Mouse (Mus musculus) ovary, postnatal 10 days (tissue): Measurements from ENCODE around the gene Cops4.

Experiments used
- DNase-seq: peaks from one replicate; pipeline ENCODE4 v3.0.0; 2022; ENCODE audit warnings: low spot score

The Cops4 gene

DNA sequence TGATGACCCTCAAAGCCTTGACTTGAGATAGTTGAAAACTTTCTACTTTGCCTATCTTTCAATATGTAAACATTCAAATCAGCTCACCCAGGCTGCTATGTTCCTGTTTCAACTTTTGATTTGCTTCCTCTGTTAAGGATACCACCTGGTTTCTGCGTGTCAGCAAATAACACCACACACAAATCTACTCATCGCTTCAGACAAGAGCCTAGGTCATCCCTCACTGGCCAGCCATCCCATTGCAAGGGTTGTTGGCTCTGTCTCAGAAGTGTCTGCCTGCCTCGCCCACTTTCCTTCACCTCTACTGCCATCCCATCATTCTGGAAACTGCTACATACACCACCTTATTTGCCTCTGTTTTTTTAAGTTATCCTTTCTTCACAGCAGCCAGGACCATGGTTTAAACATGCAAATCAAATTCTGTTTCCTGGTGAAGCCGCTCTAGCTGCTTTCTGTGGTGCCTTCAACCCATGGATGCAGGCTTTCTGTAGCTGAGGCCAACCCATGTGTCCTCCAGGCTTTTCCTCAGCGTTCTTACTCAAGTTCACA lies 60.8 kb downstream of the Cops4 start:
- no peak for DNase-seq

DNA sequence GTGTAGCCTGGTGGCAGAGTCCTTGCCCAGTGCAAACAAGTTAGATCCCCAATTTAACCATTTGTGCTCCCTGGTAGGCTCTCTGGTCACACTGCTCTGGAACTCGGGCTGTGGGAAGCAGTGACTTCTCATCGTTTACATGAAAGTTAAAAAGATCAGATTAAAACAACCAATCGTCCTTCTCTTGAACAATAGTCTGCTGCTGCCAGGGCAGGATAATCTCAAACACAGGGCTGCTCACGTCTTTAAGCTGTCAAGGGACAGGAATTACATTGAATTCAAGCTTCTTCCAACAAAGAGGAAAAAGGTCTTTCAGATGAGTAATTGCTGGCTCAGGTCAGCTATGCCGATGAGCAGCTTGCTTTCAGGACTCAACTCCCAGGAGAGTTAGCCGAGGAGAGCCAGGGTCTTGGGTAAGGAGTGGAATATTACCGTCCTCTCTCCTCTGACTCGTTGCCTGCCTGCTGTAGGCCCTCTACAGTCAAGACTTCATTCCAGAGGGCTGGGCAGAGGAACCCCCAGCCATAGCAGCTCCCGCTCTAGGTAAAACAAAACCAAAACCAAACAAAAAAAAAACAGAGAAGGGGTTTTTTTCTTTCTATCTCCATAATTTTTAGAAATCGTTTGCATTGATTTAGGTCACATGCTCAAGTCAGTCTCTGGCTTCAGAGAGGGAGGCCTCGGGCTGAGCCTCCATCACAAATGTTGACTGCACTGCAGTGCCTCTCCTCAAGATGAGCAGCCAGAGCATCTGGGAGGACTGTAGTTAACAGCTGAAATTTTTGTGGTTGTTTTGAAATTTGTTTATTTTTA lies 63.7 kb downstream of the Cops4 start:
- DNase-seq, result no peak

DNA sequence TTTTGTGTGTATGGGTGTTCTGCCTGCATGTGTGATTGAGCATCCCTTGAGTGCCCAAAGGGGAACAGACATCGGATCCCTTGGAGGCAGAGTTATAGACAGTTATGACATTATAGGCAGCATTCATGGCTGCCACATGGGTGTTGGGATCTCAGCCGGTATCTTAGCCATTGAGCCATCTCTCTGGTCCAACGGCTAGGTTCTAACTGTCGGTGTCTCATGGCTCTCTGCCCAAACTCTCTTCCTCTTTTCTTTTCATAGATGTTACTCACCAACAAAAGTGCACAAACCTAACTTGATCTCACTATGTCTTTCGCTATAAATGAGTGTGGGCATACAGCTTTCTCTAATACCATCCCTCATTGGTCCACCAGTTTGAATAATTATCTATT lies 64.3 kb downstream of the Cops4 start:
- no peak for DNase-seq

DNA sequence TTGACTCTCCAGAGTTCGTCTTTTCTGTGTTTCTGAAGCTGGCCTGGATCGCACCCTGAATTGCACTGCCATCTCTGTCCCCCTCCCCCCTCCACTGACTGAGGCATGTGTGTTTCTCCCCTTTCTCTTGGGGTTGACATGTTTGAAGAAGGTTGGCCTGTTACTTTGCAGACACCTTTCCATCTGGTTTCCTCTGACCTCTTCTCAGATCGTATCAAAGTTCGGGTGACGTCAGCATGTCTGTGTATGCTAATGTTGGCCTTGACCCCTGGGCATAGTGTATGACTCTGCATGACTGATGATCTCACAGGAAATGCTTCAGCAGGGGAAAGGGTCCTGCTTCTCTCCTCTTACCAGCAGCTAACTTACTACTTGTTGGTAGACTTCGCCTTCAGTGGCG lies 65.0 kb downstream of the Cops4 start:
- no peak for DNase-seq

DNA sequence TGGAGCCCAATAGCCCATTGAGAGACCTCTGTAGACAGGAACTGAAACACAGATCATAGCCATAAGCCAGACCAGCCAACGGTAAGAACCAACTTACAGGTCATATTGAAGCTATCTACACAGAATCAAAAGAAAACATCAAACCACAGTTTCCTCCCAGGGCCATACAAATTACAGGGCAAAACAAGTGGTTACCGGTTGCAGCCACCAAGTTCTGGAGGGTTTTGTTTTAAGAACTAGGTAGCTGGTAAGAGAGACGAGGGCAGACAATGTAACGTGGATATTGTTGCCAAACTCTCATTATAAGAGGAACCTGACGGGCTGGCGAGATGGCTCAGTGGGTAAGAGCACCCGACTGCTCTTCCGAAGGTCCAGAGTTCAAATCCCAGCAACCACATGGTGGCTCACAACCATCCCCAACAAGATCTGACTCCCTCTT lies 67.1 kb downstream of the Cops4 start:
- no peak for DNase-seq

DNA sequence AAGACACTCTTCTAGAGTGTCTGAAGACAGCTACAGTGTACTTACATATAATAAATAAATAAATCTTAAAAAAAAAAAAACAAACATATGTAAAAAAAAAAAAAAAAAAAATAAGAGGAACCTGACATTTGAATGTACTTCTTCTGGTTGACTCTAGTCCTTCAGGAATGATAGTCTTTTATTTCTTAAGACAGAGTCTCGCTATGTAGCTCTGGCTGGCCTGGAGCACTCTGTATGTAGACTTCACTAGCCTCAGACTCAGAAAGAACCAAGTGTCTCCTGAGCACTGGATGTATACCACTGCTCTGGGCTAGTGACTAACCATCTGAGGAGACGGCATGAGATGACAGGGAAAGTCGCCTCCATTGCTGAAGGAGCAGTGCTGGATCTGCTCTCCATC lies 67.5 kb downstream of the Cops4 start:
- no peak for DNase-seq

DNA sequence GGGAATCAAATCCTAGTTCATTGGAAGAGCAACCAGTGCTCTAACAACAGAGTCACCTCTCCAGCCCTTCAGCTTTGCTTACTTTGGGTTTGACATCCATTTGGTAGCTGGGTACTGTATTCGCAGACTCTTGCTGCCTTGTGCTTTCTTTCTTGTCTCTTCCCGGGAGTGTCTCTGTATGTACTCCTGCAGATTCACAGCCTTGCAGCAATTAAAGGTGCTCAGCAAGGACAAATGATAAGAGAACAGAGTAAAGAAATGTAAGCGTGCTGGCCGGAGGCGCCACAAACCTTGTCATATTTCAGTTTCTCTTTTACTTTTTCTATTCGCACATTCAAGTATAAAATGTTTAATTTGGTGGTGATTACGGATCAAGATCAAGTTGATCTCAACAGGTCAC lies 69.0 kb downstream of the Cops4 start:
- DNase-seq, result no peak

DNA sequence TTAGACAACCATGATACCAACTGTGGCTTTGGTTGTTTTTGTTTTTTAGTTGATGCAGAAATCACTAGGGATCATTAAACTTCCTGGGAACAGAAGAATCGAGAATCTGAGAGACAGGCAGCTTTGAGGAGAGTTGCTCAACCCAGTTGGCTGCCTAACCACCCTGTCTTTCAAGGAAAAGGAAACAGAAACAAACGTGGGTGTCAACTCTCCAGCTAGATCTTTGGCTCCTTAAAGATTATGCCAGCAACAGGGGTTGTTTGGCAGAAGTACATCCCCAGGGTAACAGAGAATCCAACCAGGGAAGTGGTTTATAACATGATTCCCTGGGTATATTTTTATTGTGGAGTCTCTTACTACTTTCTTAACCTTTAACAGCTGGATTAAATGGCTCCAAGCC lies 69.5 kb downstream of the Cops4 start:
- DNase-seq, result no peak

DNA sequence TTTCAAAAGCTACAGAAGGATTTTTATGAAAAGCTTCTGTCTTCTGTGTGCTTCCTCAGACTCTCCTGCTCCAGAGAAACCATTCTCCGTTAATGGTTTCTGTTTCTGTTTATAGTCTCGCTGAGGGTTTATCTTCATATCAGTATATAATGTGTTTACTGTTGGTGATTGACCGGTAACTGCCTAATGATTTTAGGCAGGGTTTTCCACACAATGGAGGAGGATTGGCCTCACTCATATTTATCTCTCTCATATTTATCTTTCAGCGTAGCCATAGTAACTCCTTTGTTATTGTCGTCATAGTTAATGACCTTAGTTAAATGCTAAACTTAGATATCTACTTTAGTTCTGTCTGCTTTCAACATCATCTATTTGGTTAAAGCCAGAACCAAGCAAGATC lies 72.4 kb downstream of the Cops4 start:
- no peak for DNase-seq

DNA sequence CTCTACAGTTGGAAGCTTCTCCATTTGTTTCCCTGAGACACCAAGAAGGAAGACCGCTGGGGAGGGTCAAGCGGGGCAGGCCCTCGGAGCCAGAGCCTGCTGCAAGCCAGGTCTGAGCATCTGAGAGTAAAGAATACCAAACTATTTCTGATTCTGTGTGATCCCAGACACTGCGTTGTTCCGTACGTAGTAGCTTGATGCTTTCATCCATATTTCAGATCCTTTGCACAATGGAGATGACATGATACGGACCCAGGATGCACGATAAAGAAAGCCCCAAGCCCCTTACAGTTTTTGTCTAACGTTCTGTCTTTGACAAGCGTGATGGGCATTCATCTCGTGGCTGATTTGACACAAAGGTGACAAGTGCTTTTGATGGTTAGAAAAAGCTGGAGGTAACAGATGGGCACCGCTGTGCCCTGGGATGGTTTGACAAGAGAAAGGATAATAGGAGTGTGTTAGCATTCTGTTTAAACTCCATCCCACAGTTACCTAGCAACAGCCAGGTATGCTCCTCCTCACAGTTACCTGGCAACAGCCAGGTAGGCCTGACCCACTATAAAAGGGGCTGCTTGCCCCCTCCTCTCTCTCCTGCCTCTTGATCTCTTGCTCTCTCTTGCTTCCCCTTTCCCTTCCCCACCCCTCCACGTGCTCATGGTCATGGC lies 76.8 kb downstream of the Cops4 start:
- no peak for DNase-seq

DNA sequence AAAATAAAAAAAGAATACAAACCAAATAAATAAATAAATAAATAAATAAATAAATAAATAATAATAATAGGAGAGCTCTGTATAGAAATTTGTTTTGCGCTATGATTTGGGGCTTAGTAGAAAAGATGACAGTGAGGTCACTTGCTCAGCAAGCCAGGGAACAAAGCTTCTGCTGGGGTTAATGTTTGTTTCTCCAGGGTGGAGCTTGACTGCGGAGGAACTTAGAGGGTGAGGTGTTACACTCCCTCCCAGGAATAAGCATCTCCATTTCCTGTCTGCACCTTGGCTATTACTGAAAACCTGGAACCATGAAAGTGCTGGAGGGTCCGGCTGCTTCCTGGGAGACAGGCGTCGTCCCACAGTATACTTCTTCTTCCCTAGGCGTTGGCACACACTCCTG lies 77.9 kb downstream of the Cops4 start:
- DNase-seq, result no peak
